Mouse (Mus musculus) lung, embryonic 15.5 days (tissue): Measurements from ENCODE around the gene Dnajc5g. TPM values are rescaled to one million over a fixed set of nuclear protein-coding genes. Genes with fewer than 3 reads are reported as not detected.

ENCODE experiments used
- ATAC-seq: fragments of 200-750 bp; cut with Nextera tagmentation; 2 replicates; pipeline ENCODE4 v1.8.0; 2017; ENCODE audit warnings: moderate number of reproducible peaks, borderline replicate concordance; ENCODE audit not compliant: low FRiP score, low TSS enrichment; ENCODE audit errors: extremely low read depth
- H3K27ac ChIP-seq: fragments of 300-500 bp; sonication (generic); 2 replicates; pipeline ENCODE4 v1.5.1; 2015; ENCODE audit warnings: moderate library complexity, mild to moderate bottlenecking, inconsistent platforms
- H3K27me3 ChIP-seq: fragments of 300-500 bp; sonication (generic); 2 replicates; pipeline ENCODE4 v1.6.1; 2015; ENCODE audit warnings: inconsistent platforms
- H3K36me3 ChIP-seq: fragments of 300-500 bp; sonication (generic); 2 replicates; pipeline ENCODE4 v1.6.1; 2015; ENCODE audit warnings: inconsistent platforms
- H3K4me1 ChIP-seq: fragments of 300-500 bp; sonication (generic); 2 replicates; pipeline ENCODE4 v1.6.1; 2015; ENCODE audit warnings: inconsistent platforms
- H3K4me2 ChIP-seq: fragments of 300-500 bp; sonication (generic); 2 replicates; pipeline ENCODE4 v1.6.1; 2015; ENCODE audit warnings: inconsistent platforms, mild to moderate bottlenecking, moderate library complexity
- H3K4me3 ChIP-seq: fragments of 300-500 bp; sonication (generic); 2 replicates; pipeline ENCODE4 v1.5.1; 2015; ENCODE audit warnings: mild to moderate bottlenecking, inconsistent platforms
- H3K9ac ChIP-seq: fragments of 300-500 bp; sonication (generic); 2 replicates; pipeline ENCODE4 v1.6.1; 2015; ENCODE audit warnings: inconsistent platforms
- H3K9me3 ChIP-seq: fragments of 300-500 bp; sonication (generic); 2 replicates; pipeline ENCODE4 v1.6.1; 2016; ENCODE audit warnings: inconsistent platforms
- WGBS: fragments of 180-500 bp; shearing (Covaris S2); methylation state at CpG from one replicate; pipeline ENCODE4 v1.1.7; 2015; 5-methylcytosine and 5-hydroxymethylcytosine counted together
- polyA plus RNA-seq: library from polyadenylated mRNA; unstranded; fragments of >200 nt; fragmentation: Nextera tagmentation; extraction: Ambion mirVana; gene quantifications from 2 replicates; pipeline ENCODE4 v1.2.1, GENCODE M21; 2015

Dnajc5g gene
- polyA plus RNA-seq, 1 experiment from 2014 or later, result not detected

DNA sequence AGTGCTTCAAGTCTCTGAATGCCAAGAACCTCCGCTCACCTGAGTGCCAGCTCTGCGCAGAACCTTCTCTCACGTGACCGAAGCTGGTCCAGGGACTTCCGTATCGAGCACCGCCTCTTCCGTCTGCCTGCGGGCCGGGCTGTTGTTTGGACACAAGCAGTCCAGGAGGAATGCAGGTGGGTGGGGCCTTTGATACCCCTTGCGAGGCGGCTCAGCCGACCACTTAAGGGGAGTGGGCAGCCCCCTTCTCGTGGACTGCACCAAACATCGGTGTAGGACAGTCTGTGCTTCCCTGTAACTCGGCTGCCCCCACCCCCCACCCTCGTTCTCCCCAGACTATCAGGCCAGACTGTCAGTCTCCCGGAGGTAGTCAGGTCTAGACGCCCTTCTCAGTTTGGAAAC, 48.1 kb downstream of the Dnajc5g start, which contains the start of gene Mpv17:
Gene Mpv17, minus strand, starts transcription at position 100 of the 402 bp plus-strand sequence.
- Histone ChIP-seq H3K4me3 (peak within 1 kb of the TSS; percentile 75), H3K9me3 (no peaks in the 10 kb centered on the region), H3K4me1 (peaks cover 16% of the 10 kb centered on the region), H3K9ac (peak within 1 kb of the TSS; percentile 80), H3K4me2 (peak within 1 kb of the TSS; percentile 86), H3K36me3 (peaks cover 38% of the 10 kb centered on the region), H3K27me3 (no peaks in the 10 kb centered on the region), H3K27ac (peak within 1 kb of the TSS; percentile 78)
- peak; percentile 89 for ATAC-seq
- under 1% methylated on average over 19 of the region's 19 CpGs for WGBS

Other genes starting within 250 kb of the Dnajc5g start
- 78.4 and 79.8 TPM in 2 replicates for gene Tmem214, start 238.3 kb upstream of the Dnajc5g start, polyA plus RNA-seq
- gene Agbl5, start 217.6 kb upstream of the Dnajc5g start, polyA plus RNA-seq, result 20.4 and 21.0 TPM in 2 replicates
- 421 and 449 TPM in 2 replicates for gene Ost4, start 198.5 kb upstream of the Dnajc5g start, polyA plus RNA-seq
- 228 and 233 TPM in 2 replicates for gene Emilin1, start 192.9 kb upstream of the Dnajc5g start, polyA plus RNA-seq
- gene Khk, start 184.9 kb upstream of the Dnajc5g start, polyA plus RNA-seq, result 11.8 and 14.6 TPM in 2 replicates
- 2.3 and 2.4 TPM in 2 replicates for gene Cgref1, start 160.7 kb upstream of the Dnajc5g start, polyA plus RNA-seq
- 135 TPM in 2 replicates for gene Preb, start 145.9 kb upstream of the Dnajc5g start, polyA plus RNA-seq
- gene Tcf23, start 137.6 kb upstream of the Dnajc5g start, polyA plus RNA-seq, result 0.29 and 0.35 TPM in 2 replicates
- gene Atraid, start 58.0 kb upstream of the Dnajc5g start, polyA plus RNA-seq, result 149 and 154 TPM in 2 replicates
- 7.8 and 8.1 TPM in 2 replicates for gene Slc5a6, start 57.4 kb upstream of the Dnajc5g start, polyA plus RNA-seq
- gene Cad, start 51.5 kb upstream of the Dnajc5g start, polyA plus RNA-seq, result 27.5 and 29.6 TPM in 2 replicates
- gene Slc30a3, start 2.0 kb downstream of the Dnajc5g start, polyA plus RNA-seq, result 0.25 and 0.29 TPM in 2 replicates
- gene Trim54, start 10.4 kb downstream of the Dnajc5g start, polyA plus RNA-seq, result 0.36 and 0.70 TPM in 2 replicates
- gene Ucn, start 32.5 kb downstream of the Dnajc5g start, polyA plus RNA-seq, result not detected in 2 replicates
- 51.3 and 60.6 TPM in 2 replicates for gene Mpv17, start 48.0 kb downstream of the Dnajc5g start, polyA plus RNA-seq
- gene Gm29609, start 73.6 kb downstream of the Dnajc5g start, polyA plus RNA-seq, result 1.1 and 1.4 TPM in 2 replicates
- gene Gtf3c2, start 73.9 kb downstream of the Dnajc5g start, polyA plus RNA-seq, result 68.4 and 69.3 TPM in 2 replicates
- 146 and 147 TPM in 2 replicates for gene Snx17, start 86.9 kb downstream of the Dnajc5g start, polyA plus RNA-seq
- gene Eif2b4, start 87.1 kb downstream of the Dnajc5g start, polyA plus RNA-seq, result 61.2 and 64.3 TPM in 2 replicates
- 8.8 and 9.5 TPM in 2 replicates for gene Zfp513, start 96.0 kb downstream of the Dnajc5g start, polyA plus RNA-seq
- gene Ppm1g, start 114.4 kb downstream of the Dnajc5g start, polyA plus RNA-seq, result 141 and 144 TPM in 2 replicates
- gene Nrbp1, start 134.6 kb downstream of the Dnajc5g start, polyA plus RNA-seq, result 155 and 167 TPM in 2 replicates
- gene Gm9970, start 134.9 kb downstream of the Dnajc5g start, polyA plus RNA-seq, result 0.40 and 0.64 TPM in 2 replicates
- 36.4 and 37.9 TPM in 2 replicates for gene Krtcap3, start 145.4 kb downstream of the Dnajc5g start, polyA plus RNA-seq
- 33.8 and 37.2 TPM in 2 replicates for gene Ift172, start 184.8 kb downstream of the Dnajc5g start, polyA plus RNA-seq
- gene Fndc4, start 189.8 kb downstream of the Dnajc5g start, polyA plus RNA-seq, result 51.5 and 54.8 TPM in 2 replicates
- 0.07 and 0.16 TPM in 2 replicates for gene Gckr, start 191.2 kb downstream of the Dnajc5g start, polyA plus RNA-seq